Mouse (Mus musculus) ES-E14 (cell line): Measurements from ENCODE around the gene Pard3. TPM values are rescaled to one million over a fixed set of nuclear protein-coding genes. Genes with fewer than 3 reads are reported as not detected.

Source experiments
- DNase-seq: peaks from one replicate; pipeline ENCODE4 v3.0.0-alpha.2; 2013; ENCODE audit warnings: low read depth, low spot score
- H3K27ac ChIP-seq: 2 replicates; pipeline ENCODE4 v1.5.1; 2012; ENCODE audit warnings: low read depth, mild to moderate bottlenecking, low read length, moderate library complexity, mixed read lengths; ENCODE audit not compliant: poor library complexity, insufficient read depth, severe bottlenecking
- H3K36me3 ChIP-seq: 2 replicates; pipeline ENCODE4 v1.6.1; 2012; ENCODE audit warnings: mild to moderate bottlenecking, low read length, moderate library complexity, mixed read lengths; ENCODE audit not compliant: control insufficient read depth, poor library complexity, insufficient read depth, severe bottlenecking
- H3K4me1 ChIP-seq, 2 experiments: fragments of 150-350 bp in 1 of 2; sonication (generic) in 1 of 2; 2 replicates each; pipeline ENCODE4 v1.6.1; 2012; ENCODE audit warnings: low read length in 2 of 2, mild to moderate bottlenecking in 1 of 2, mixed read lengths in 1 of 2; ENCODE audit not compliant: control insufficient read depth in 2 of 2, insufficient read depth in 2 of 2, poor library complexity in 1 of 2
- H3K4me3 ChIP-seq, 2 experiments: fragments of 150-350 bp in 1 of 2; sonication (generic) in 1 of 2; 2 replicates each; pipeline ENCODE4 v1.5.1; 2012; ENCODE audit warnings: low read length in 2 of 2, low read depth in 1 of 2, mild to moderate bottlenecking in 1 of 2, mixed read lengths in 1 of 2; ENCODE audit not compliant: insufficient read depth in 1 of 2, poor library complexity in 1 of 2, severe bottlenecking in 1 of 2
- H3K9ac ChIP-seq: 2 replicates; pipeline ENCODE4 v1.6.1; 2012; ENCODE audit warnings: low read depth, mild to moderate bottlenecking, low read length, mixed read lengths; ENCODE audit not compliant: poor library complexity, insufficient read depth, severe bottlenecking
- H3K9me3 ChIP-seq: fragments of 150-350 bp; sonication (generic); 2 replicates; pipeline ENCODE4 v1.6.1; 2012; ENCODE audit warnings: low read depth, mild to moderate bottlenecking, low read length; ENCODE audit not compliant: control insufficient read depth, insufficient read depth
- CHD2 ChIP-seq: IDR thresholded peaks from 2 replicates; pipeline ENCODE4 v1.6.1; 2014; ENCODE audit warnings: mild to moderate bottlenecking, low read depth, low read length, inconsistent platforms
- HCFC1 ChIP-seq: IDR thresholded peaks from 2 replicates; pipeline ENCODE4 v1.6.1; 2012; ENCODE audit warnings: low read length, inconsistent platforms, borderline replicate concordance; ENCODE audit not compliant: insufficient read depth
- MAFK ChIP-seq: IDR thresholded peaks from 2 replicates; pipeline ENCODE4 v1.6.1; 2014; ENCODE audit warnings: mild to moderate bottlenecking, low read depth, low read length, inconsistent platforms; ENCODE audit not compliant: insufficient read depth
- ZC3H11A ChIP-seq: IDR thresholded peaks from 2 replicates; pipeline ENCODE4 v1.6.1; 2012; ENCODE audit warnings: low read depth, mild to moderate bottlenecking, inconsistent platforms, low read length, borderline replicate concordance
- ZNF384 ChIP-seq: IDR thresholded peaks from 2 replicates; pipeline ENCODE4 v1.6.1; 2012; ENCODE audit warnings: low read depth, low read length, inconsistent platforms
- in situ Hi-C, 2 experiments: fragments of 600-800 bp; cut with MboI; formaldehyde crosslinking; loops; one replicate each; pipeline ENCODE4 v1.15.1; 2025; ENCODE audit warnings: low sequenced_read_pairs in 2 of 2, inconsistent platforms in 1 of 2; ENCODE audit not compliant: unreplicated experiment in 2 of 2
- total RNA-seq: library from RNA; depleted of rRNA; stranded (reverse); fragments of 300-350 nt; gene quantifications from 2 replicates; pipeline ENCODE4 v1.2.3, GENCODE M21; 2012

Gene Pard3
- total RNA-seq, 1 experiment, result 30.2 TPM

DNA sequence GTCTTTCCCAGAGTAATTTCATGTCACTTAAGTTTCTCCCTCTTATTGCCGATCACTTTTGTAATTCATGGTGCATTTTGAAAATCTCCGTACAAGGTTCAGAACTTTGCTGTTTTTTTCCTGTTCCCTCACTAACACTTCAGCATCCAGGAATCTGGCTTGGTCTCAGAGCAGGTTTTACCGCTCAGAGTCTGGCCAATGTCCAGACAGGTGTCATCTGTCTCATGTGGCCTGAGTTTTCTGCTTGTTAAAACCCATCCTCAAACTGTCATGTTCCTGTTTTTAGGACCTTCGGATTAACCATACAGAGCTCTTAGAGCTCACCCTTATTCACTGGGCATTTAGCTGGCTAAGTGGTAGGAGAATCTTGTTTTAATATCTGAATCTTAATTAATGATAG lies 146.9 kb downstream of the Pard3 start:
- Histone ChIP-seq H3K36me3 (no peaks in the 10 kb centered on the region), H3K4me3 (no peak overlapping the region), H3K9ac (no peak overlapping the region), H3K9me3 (no peaks in the 10 kb centered on the region), H3K27ac (no peak overlapping the region), H3K4me1 (peaks cover 0 to 3% of the 10 kb centered on the region in 2 experiments; a peak in 2 of 4 replicates)
- TF ChIP-seq CHD2 (no peak), HCFC1 (no peak), ZNF384 (no peak), ZC3H11A (no peak), MAFK (no peak)
- DNase-seq, result no peak
- in situ Hi-C loops, result no loop called here

DNA sequence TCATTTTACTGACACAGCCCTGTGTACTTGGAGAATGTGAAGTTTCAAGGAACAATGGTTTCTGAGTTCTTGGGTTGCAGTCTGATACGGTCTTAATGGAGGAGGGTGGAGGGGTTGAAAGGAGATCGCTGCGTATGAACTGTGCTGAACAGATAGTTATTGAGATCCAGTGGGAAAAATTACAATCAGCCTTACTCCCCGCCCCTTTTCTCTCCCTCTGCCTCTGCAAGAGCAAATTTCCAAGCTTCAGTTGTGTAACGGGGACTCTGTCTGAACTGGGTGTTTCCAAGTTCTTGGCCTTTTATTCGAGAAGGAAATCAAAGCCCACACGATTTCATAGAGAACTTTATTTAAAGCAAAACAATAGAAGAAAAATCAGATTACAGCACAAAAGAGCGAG lies 150.6 kb downstream of the Pard3 start:
- Histone ChIP-seq H3K9ac (no peak overlapping the region), H3K27ac (no peak overlapping the region), H3K36me3 (no peaks in the 10 kb centered on the region), H3K4me1 (no peaks in the 10 kb centered on the region), H3K4me3 (no peak overlapping the region), H3K9me3 (no peaks in the 10 kb centered on the region)
- in situ Hi-C loops, result no loop called here
- TF ChIP-seq ZC3H11A, result no peak
- no peak for TF ChIP-seq CHD2
- no peak for TF ChIP-seq MAFK
- TF ChIP-seq ZNF384, result no peak
- no peak for TF ChIP-seq HCFC1
- DNase-seq, result no peak

DNA sequence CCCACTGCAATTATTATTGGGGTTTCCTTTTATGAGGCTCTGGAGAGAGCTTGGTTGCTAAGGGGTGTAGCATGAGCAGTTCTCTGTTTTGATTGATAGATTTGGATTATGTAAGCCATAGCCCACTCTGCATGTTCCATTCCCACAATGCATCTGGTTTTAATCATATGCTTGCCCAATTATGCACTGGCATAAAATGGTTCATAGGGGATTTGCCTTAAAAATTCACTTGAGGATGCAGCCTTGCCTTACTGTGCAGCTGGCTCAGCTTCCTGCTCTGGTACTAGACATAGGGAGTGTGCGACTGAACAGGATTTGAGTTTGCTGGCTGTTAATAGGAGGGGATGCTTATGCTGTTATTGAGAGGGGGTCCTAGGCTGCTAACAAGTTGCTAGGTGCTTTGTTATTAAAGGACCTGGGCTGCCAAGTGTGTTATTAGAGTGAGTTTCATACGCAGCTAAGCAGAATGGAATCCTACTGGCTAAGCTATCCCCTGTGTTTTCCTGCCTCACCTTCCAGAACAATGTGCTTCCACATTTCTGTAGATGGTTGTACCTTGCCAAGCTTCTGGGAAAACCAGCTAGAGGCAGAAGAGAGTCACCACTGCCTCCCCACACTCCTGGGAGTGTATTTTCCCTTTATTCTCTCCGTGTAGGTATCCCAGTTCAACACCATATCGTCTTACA lies 151.2 kb downstream of the Pard3 start:
- H3K36me3 ChIP-seq, result no peaks in the 10 kb centered on the region
- in situ Hi-C loops, result no loop called here
- H3K9me3 ChIP-seq, result no peaks in the 10 kb centered on the region
- H3K4me1 ChIP-seq, result no peaks in the 10 kb centered on the region
- no peak overlapping the region for H3K9ac ChIP-seq
- no peak overlapping the region for H3K27ac ChIP-seq
- no peak overlapping the region for H3K4me3 ChIP-seq
- no peak for DNase-seq
- no peak for TF ChIP-seq HCFC1

DNA sequence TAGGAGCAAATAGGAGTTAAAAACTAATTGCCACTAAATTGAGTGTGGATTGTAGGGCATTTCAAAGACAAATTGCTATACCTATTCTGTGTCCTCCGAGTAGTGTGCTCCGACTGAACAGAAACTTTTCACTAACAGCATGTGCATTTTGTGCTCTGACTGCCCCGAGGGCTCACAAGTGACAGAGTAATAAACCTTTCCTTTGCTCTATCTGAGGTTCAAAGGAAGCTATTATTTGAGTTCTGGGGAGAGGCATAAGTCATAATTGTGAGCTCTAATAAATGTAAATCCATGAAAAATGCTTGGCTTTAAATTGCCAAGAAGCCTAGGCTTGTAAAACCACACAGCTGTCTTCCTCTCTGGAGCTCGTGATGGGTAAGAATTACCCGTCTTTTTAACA lies 156.5 kb downstream of the Pard3 start:
- Histone ChIP-seq H3K36me3 (no peaks in the 10 kb centered on the region), H3K9me3 (no peaks in the 10 kb centered on the region), H3K27ac (no peak overlapping the region), H3K4me3 (no peak overlapping the region), H3K9ac (no peak overlapping the region), H3K4me1 (no peaks in the 10 kb centered on the region)
- in situ Hi-C loops, result no loop called here
- no peak for DNase-seq
- TF ChIP-seq CHD2 (no peak), HCFC1 (no peak), ZC3H11A (no peak), MAFK (no peak), ZNF384 (no peak)

DNA sequence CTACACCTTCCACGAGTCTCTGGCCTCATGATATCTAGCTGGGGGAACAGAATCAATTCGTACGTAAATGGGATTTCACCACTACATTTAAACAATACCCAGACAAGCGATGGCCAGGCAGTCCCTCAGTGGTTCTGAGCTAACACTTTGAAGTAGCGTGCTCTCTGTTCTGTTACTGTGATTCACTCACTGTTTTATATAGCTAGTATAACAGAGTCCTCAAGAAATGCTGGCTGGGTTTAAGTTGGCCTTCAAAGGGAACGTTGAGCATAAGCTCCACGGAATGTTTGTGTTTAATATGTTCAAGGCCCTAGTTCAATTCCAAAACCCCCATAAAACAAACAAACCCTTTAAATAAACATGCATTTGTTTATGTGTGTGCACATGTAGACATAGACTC lies 156.9 kb downstream of the Pard3 start:
- TF ChIP-seq CHD2, result no peak
- no peak for TF ChIP-seq ZNF384
- no peak for TF ChIP-seq ZC3H11A
- no peak for TF ChIP-seq HCFC1
- TF ChIP-seq MAFK, result no peak
- in situ Hi-C loops, result no loop called here
- H3K9me3 ChIP-seq, result no peaks in the 10 kb centered on the region
- H3K9ac ChIP-seq, result no peak overlapping the region
- DNase-seq, result no peak
- H3K27ac ChIP-seq, result no peak overlapping the region
- no peaks in the 10 kb centered on the region for H3K4me1 ChIP-seq
- H3K4me3 ChIP-seq, result no peak overlapping the region
- no peaks in the 10 kb centered on the region for H3K36me3 ChIP-seq
